Mouse (Mus musculus) testis, adult 2 months (tissue): Measurements from ENCODE around the gene Samd4.

Experiments used
- CTCF ChIP-seq: fragments of 200-500 bp; IDR thresholded peaks from 2 replicates; pipeline ENCODE4 v1.5.1; 2012; ENCODE audit warnings: low read depth, mild to moderate bottlenecking, inconsistent platforms, low read length, moderate library complexity; ENCODE audit not compliant: control insufficient read depth, insufficient read depth, insufficient replicate concordance
- POLR2A ChIP-seq: fragments of 200-500 bp; IDR thresholded peaks from 2 replicates; pipeline ENCODE4 v1.6.1; 2012; ENCODE audit warnings: low read depth, mild to moderate bottlenecking, inconsistent platforms, low read length, moderate library complexity; ENCODE audit not compliant: control insufficient read depth

DNA sequence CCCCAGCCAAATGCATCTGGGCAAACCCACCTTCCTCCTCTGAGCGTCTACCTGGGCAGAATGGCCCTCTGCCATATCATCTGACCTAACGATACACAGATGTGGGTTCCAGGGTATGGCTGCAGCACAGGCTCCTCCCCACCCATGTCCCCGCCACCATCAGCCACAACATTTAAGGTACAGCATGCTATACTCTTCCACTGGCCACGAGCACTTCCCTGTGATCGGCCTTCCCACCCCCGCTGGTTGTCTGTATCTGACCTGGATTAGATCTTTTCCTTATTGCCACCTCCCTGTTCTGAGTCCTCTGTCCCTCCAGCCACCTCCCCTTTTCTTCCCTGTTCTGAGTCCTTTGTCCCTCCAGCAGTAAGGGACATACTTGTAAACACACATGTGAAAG, 209.3 kb downstream of the Samd4 start:
- no peak for TF ChIP-seq CTCF
- no peak for TF ChIP-seq POLR2A
